Mouse (Mus musculus) embryonic facial prominence, embryonic 13.5 days (tissue): ENCODE results near the gene Timm13. TPM values are rescaled to one million over a fixed set of nuclear protein-coding genes. Genes with fewer than 3 reads are reported as not detected.

ENCODE experiments used
- ATAC-seq: fragments of 200-750 bp; cut with Nextera tagmentation; 2 replicates; pipeline ENCODE4 v1.8.0; 2017; ENCODE audit warnings: low read depth; ENCODE audit not compliant: insufficient number of reproducible peaks, insufficient read depth, low FRiP score, low TSS enrichment
- H3K27ac ChIP-seq: fragments of 300-500 bp; sonication (generic); 2 replicates; pipeline ENCODE4 v1.5.1; 2015; ENCODE audit warnings: moderate library complexity, mild to moderate bottlenecking, inconsistent platforms
- H3K27me3 ChIP-seq: fragments of 300-500 bp; sonication (generic); 2 replicates; pipeline ENCODE4 v1.6.1; 2015; ENCODE audit warnings: mild to moderate bottlenecking, inconsistent platforms
- H3K36me3 ChIP-seq: fragments of 300-500 bp; sonication (generic); 2 replicates; pipeline ENCODE4 v1.6.1; 2015; ENCODE audit warnings: mild to moderate bottlenecking, inconsistent platforms
- H3K4me1 ChIP-seq: fragments of 300-500 bp; sonication (generic); 2 replicates; pipeline ENCODE4 v1.6.1; 2015; ENCODE audit warnings: inconsistent platforms
- H3K4me2 ChIP-seq: fragments of 300-500 bp; sonication (generic); 2 replicates; pipeline ENCODE4 v1.6.1; 2015; ENCODE audit warnings: moderate library complexity, mild to moderate bottlenecking, inconsistent platforms
- H3K4me3 ChIP-seq: fragments of 300-500 bp; sonication (generic); 2 replicates; pipeline ENCODE4 v1.5.1; 2015; ENCODE audit warnings: mild to moderate bottlenecking, inconsistent platforms
- H3K9ac ChIP-seq: fragments of 300-500 bp; sonication (generic); 2 replicates; pipeline ENCODE4 v1.6.1; 2015; ENCODE audit warnings: mild to moderate bottlenecking, inconsistent platforms
- H3K9me3 ChIP-seq: fragments of 300-500 bp; sonication (generic); 2 replicates; pipeline ENCODE4 v1.6.1; 2016; ENCODE audit warnings: inconsistent platforms
- WGBS: fragments of 180-500 bp; shearing (Covaris S2); methylation state at CpG from one replicate; pipeline ENCODE4 v1.1.7; 2015; ENCODE audit warnings: mixed read lengths; 5-methylcytosine and 5-hydroxymethylcytosine counted together
- polyA plus RNA-seq: library from polyadenylated mRNA; unstranded; fragments of >200 nt; fragmentation: Nextera tagmentation; extraction: Ambion mirVana; gene quantifications from 2 replicates; pipeline ENCODE4 v1.2.1, GENCODE M21; 2015

Gene Timm13
- polyA plus RNA-seq, 1 experiment from 2014 or later = 358 TPM

GRCm38 (mm10) chr10:80932206-80932605 lies 31.4 kb upstream of the Timm13 start:
- 1% methylated on average over 20 of the region's 20 CpGs for WGBS
- Histone ChIP-seq H3K27me3 (peaks cover 46% of the 10 kb centered on the region), H3K4me1 (peaks cover 75% of the 10 kb centered on the region), H3K9ac (peak overlapping the region; percentile 80), H3K4me2 (peak overlapping the region; percentile 91), H3K4me3 (peak overlapping the region; percentile 62), H3K27ac (peak overlapping the region; percentile 34), H3K36me3 (no peaks in the 10 kb centered on the region), H3K9me3 (no peaks in the 10 kb centered on the region)
- no peak for ATAC-seq

- no peak for ATAC-seq
- Histone ChIP-seq H3K4me3 (peak overlapping the region; percentile 62), H3K27ac (peak overlapping the region; percentile 33), H3K4me1 (peaks cover 70% of the 10 kb centered on the region), H3K36me3 (no peaks in the 10 kb centered on the region), H3K9ac (peak overlapping the region; percentile 80), H3K27me3 (peaks cover 46% of the 10 kb centered on the region), H3K4me2 (peak overlapping the region; percentile 91), H3K9me3 (no peaks in the 10 kb centered on the region)
- WGBS = 2% methylated on average over 26 of the region's 26 CpGs
These were observed 30.9 kb upstream of the Timm13 start for GRCm38 (mm10) chr10:80931695-80932094.

- no peak for ATAC-seq
- Histone ChIP-seq H3K4me2 (peak overlapping the region; percentile 91), H3K9me3 (no peaks in the 10 kb centered on the region), H3K27me3 (peaks cover 46% of the 10 kb centered on the region), H3K4me3 (peak overlapping the region; percentile 62), H3K9ac (peak overlapping the region; percentile 80), H3K4me1 (peaks cover 66% of the 10 kb centered on the region), H3K27ac (no peak overlapping the region), H3K36me3 (no peaks in the 10 kb centered on the region)
- WGBS = 3% methylated on average over 14 of the region's 14 CpGs
These were observed 30.4 kb upstream of the Timm13 start for GRCm38 (mm10) chr10:80931153-80931671.

- Histone ChIP-seq H3K4me3 (peak overlapping the region; percentile 62), H3K4me1 (peaks cover 59% of the 10 kb centered on the region), H3K27me3 (peaks cover 46% of the 10 kb centered on the region), H3K27ac (peak overlapping the region; percentile 60; the same call in 1 of the 2 replicates), H3K9me3 (no peaks in the 10 kb centered on the region), H3K36me3 (no peaks in the 10 kb centered on the region), H3K4me2 (peak overlapping the region; percentile 91), H3K9ac (peak overlapping the region; percentile 80)
- ATAC-seq = no peak
- WGBS = under 1% methylated on average over 45 of the region's 45 CpGs
These were observed 29.8 kb upstream of the Timm13 start for GRCm38 (mm10) chr10:80930361-80931152.

- Histone ChIP-seq H3K4me3 (peak within 1 kb of the TSS; percentile 62), H3K4me2 (peak within 1 kb of the TSS; percentile 91), H3K36me3 (no peaks in the 10 kb centered on the region), H3K9ac (peak within 1 kb of the TSS; percentile 80), H3K9me3 (no peaks in the 10 kb centered on the region), H3K27me3 (peaks cover 44% of the 10 kb centered on the region), H3K4me1 (peaks cover 51% of the 10 kb centered on the region), H3K27ac (peak within 1 kb of the TSS; percentile 87)
- WGBS = under 1% methylated on average over 56 of the region's 56 CpGs
- peak; percentile 86 for ATAC-seq
These were observed 28.8 kb upstream of the Timm13 start, which contains the start of gene Gadd45b for GRCm38 (mm10) chr10:80929299-80930226. Gene Gadd45b (plus strand): TSS chr10:80930073.

- H3K9ac ChIP-seq = peak overlapping the region; percentile 77
- ATAC-seq = peak; percentile 27; the same call in 1 of the 2 replicates
- no peaks in the 10 kb centered on the region for H3K36me3 ChIP-seq
- peaks cover 36% of the 10 kb centered on the region for H3K27me3 ChIP-seq
- H3K9me3 ChIP-seq = no peaks in the 10 kb centered on the region
- peak overlapping the region; percentile 87 for H3K27ac ChIP-seq
- H3K4me1 ChIP-seq = peaks cover 43% of the 10 kb centered on the region
- H3K4me2 ChIP-seq = peak overlapping the region; percentile 91
- peak overlapping the region; percentile 62 for H3K4me3 ChIP-seq
- under 1% methylated on average over 48 of the region's 48 CpGs for WGBS
These were observed 28.0 kb upstream of the Timm13 start for GRCm38 (mm10) chr10:80928586-80929298.

GRCm38 (mm10) chr10:80925472-80925871 lies 24.7 kb upstream of the Timm13 start:
- Histone ChIP-seq H3K9me3 (no peaks in the 10 kb centered on the region), H3K36me3 (no peaks in the 10 kb centered on the region), H3K9ac (no peak overlapping the region), H3K27ac (no peak overlapping the region), H3K4me3 (no peak overlapping the region), H3K27me3 (peaks cover 3% of the 10 kb centered on the region; the same call in 1 of the 2 replicates), H3K4me2 (no peak overlapping the region), H3K4me1 (peaks cover 18% of the 10 kb centered on the region)
- 46% methylated on average over 3 of the region's 3 CpGs for WGBS
- no peak for ATAC-seq

- WGBS = 2% methylated on average over 16 of the region's 16 CpGs
- Histone ChIP-seq H3K4me2 (peak overlapping the region; percentile 64), H3K4me1 (peaks cover 18% of the 10 kb centered on the region), H3K27ac (no peak overlapping the region), H3K27me3 (no peaks in the 10 kb centered on the region), H3K9me3 (no peaks in the 10 kb centered on the region), H3K36me3 (no peaks in the 10 kb centered on the region), H3K4me3 (peak overlapping the region; percentile 42), H3K9ac (peak overlapping the region; percentile 51)
- ATAC-seq = no peak
These were observed 21.2 kb upstream of the Timm13 start for GRCm38 (mm10) chr10:80921923-80922322.

- Histone ChIP-seq H3K27me3 (no peaks in the 10 kb centered on the region), H3K9ac (peak within 1 kb of the TSS; percentile 90), H3K4me2 (peak within 1 kb of the TSS; percentile 98), H3K27ac (peak within 1 kb of the TSS; percentile 69), H3K4me3 (peak within 1 kb of the TSS; percentile 88), H3K36me3 (peaks cover 24% of the 10 kb centered on the region), H3K4me1 (peaks cover 32% of the 10 kb centered on the region), H3K9me3 (no peaks in the 10 kb centered on the region)
- under 1% methylated on average over 61 of the region's 61 CpGs for WGBS
- ATAC-seq = peak; percentile 54; the same call in 1 of the 2 replicates
These were observed 17.1 kb upstream of the Timm13 start, which contains the start of gene Lmnb2 for GRCm38 (mm10) chr10:80917779-80918434. Gene Lmnb2 (minus strand): TSS chr10:80918245.

- H3K4me1 ChIP-seq = peaks cover 32% of the 10 kb centered on the region
- peak overlapping the region; percentile 90 for H3K9ac ChIP-seq
- H3K4me2 ChIP-seq = peak overlapping the region; percentile 98
- 2% methylated on average over 15 of the region's 15 CpGs for WGBS
- H3K4me3 ChIP-seq = peak overlapping the region; percentile 88
- peaks cover 30% of the 10 kb centered on the region for H3K36me3 ChIP-seq
- H3K9me3 ChIP-seq = no peaks in the 10 kb centered on the region
- H3K27ac ChIP-seq = peak overlapping the region; percentile 69
- ATAC-seq = no peak
- no peaks in the 10 kb centered on the region for H3K27me3 ChIP-seq
These were observed 16.6 kb upstream of the Timm13 start for GRCm38 (mm10) chr10:80917336-80917778.
